ENCODE assay signal across 7 mouse cellular contexts in genomic region chr17:24719494-24720222, GRCm38 (mm10). TPM values are rescaled to one million over a fixed set of nuclear protein-coding genes. Genes with fewer than 3 reads are reported as not detected.
DNase-seq lines count a peak whose midpoint lies in the region; ATAC-seq and TF ChIP-seq lines count a peak whose summit lies in the region.

No protein-coding gene starts in this region.

- H3K9me3 ChIP-seq in embryonic facial prominence, embryonic 12.5 days: no peaks in the 10 kb centered on the region
- no peaks in the 10 kb centered on the region for H3K9me3 ChIP-seq in limb, embryonic 12.5 days
- no peaks in the 10 kb centered on the region for H3K9me3 ChIP-seq in midbrain, embryonic 15.5 days

- WGBS in embryonic facial prominence, embryonic 12.5 days: under 1% methylated on average over 61 of the region's 61 CpGs
- under 1% methylated on average over 61 of the region's 61 CpGs for WGBS in kidney, adult 2 months
- under 1% methylated on average over 61 of the region's 61 CpGs for WGBS in limb, embryonic 12.5 days
- WGBS in midbrain, embryonic 15.5 days: under 1% methylated on average over 61 of the region's 61 CpGs
- under 1% methylated on average over 61 of the region's 61 CpGs for WGBS in spleen, adult 2 months

- H3K4me1 ChIP-seq in embryonic facial prominence, embryonic 12.5 days: peaks cover 29% of the 10 kb centered on the region
- H3K4me1 ChIP-seq in kidney, adult 2 months (ENCODE audit: control insufficient read depth, insufficient read depth, low read length): peaks cover 8% of the 10 kb centered on the region; the same call in 1 of the 2 replicates
- peaks cover 32% of the 10 kb centered on the region for H3K4me1 ChIP-seq in limb, embryonic 12.5 days (replicated peaks)
- peaks cover 42% of the 10 kb centered on the region for H3K4me1 ChIP-seq in midbrain, embryonic 15.5 days
- H3K4me1 ChIP-seq in spleen, adult 2 months (ENCODE audit: control insufficient read depth, insufficient read depth, insufficient read length): peaks cover 7% of the 10 kb centered on the region; the same call in 1 of the 2 replicates

- DNase-seq in adrenal gland, postnatal 25 days: peak; percentile 96
- DNase-seq in heart, adult 18-20 months: peak; percentile 97 to 99
- peak; percentile 99 for DNase-seq in kidney, adult 2 months
- DNase-seq in spleen, adult 2 months (ENCODE audit: low read depth in 1 of 2, low spot score in 2 of 2): peak; percentile 96 to 97

- peaks cover 45% of the 10 kb centered on the region for H3K36me3 ChIP-seq in embryonic facial prominence, embryonic 12.5 days
- H3K36me3 ChIP-seq in kidney, adult 2 months (ENCODE audit: control insufficient read depth, insufficient read depth, low read length): no peaks in the 10 kb centered on the region; the same call in 1 of the 2 replicates
- H3K36me3 ChIP-seq in limb, embryonic 12.5 days: peaks cover 53% of the 10 kb centered on the region
- peaks cover 10% of the 10 kb centered on the region for H3K36me3 ChIP-seq in midbrain, embryonic 15.5 days (replicated peaks)
- peaks cover 14% of the 10 kb centered on the region for H3K36me3 ChIP-seq in spleen, adult 2 months (ENCODE audit: control insufficient read depth, insufficient read depth, low read length)

- no peak for TF ChIP-seq CTCF in kidney, adult 2 months (conservative IDR thresholded peaks at IDR 0.05; ENCODE audit: insufficient read depth, insufficient read length, low read depth, low read length)
- no peak for TF ChIP-seq CTCF in spleen, adult 2 months (IDR thresholded peaks at IDR 0.05; ENCODE audit: extremely low read depth, insufficient read depth, insufficient read length, insufficient replicate concordance)

- peak overlapping the region; percentile 84 for H3K4me3 ChIP-seq in embryonic facial prominence, embryonic 12.5 days
- peak overlapping the region; percentile 86 for H3K4me3 ChIP-seq in kidney, adult 2 months (ENCODE audit: insufficient read depth, low read depth, low read length)
- H3K4me3 ChIP-seq in limb, embryonic 12.5 days (replicated peaks): peak overlapping the region; percentile 81
- H3K4me3 ChIP-seq in midbrain, embryonic 15.5 days: peak overlapping the region; percentile 77
- peak overlapping the region; percentile 79 for H3K4me3 ChIP-seq in spleen, adult 2 months (ENCODE audit: extremely low read depth, insufficient read depth, insufficient read length)

- H3K4me2 ChIP-seq in embryonic facial prominence, embryonic 12.5 days (replicated peaks): peak overlapping the region; percentile 85
- peak overlapping the region; percentile 82 for H3K4me2 ChIP-seq in limb, embryonic 12.5 days
- H3K4me2 ChIP-seq in midbrain, embryonic 15.5 days: peak overlapping the region; percentile 72

- H3K9ac ChIP-seq in embryonic facial prominence, embryonic 12.5 days: peak overlapping the region; percentile 88
- H3K9ac ChIP-seq in limb, embryonic 12.5 days (replicated peaks): peak overlapping the region; percentile 90
- peak overlapping the region; percentile 87 for H3K9ac ChIP-seq in midbrain, embryonic 15.5 days

- ATAC-seq in embryonic facial prominence, embryonic 12.5 days (ENCODE audit: insufficient number of reproducible peaks, insufficient read depth, low FRiP score, low TSS enrichment): peak; percentile 98
- ATAC-seq in limb, embryonic 12.5 days (ENCODE audit: insufficient number of reproducible peaks, insufficient read depth, low FRiP score, low TSS enrichment, low read depth): peak; percentile 97
- peak; percentile 98 for ATAC-seq in midbrain, embryonic 15.5 days (replicated peaks)

- TF ChIP-seq POLR2A in kidney, adult 2 months (IDR thresholded peaks at IDR 0.05; ENCODE audit: low read depth, low read length): peak; percentile 82
- peak; percentile 86 for TF ChIP-seq POLR2A in spleen, adult 2 months (IDR thresholded peaks at IDR 0.05; ENCODE audit: low read depth, low read length)

- H3K27me3 ChIP-seq in embryonic facial prominence, embryonic 12.5 days: no peaks in the 10 kb centered on the region
- no peaks in the 10 kb centered on the region for H3K27me3 ChIP-seq in kidney, adult 2 months (replicated peaks; ENCODE audit: control insufficient read depth, insufficient read depth, low read length)
- H3K27me3 ChIP-seq in limb, embryonic 12.5 days: no peaks in the 10 kb centered on the region
- no peaks in the 10 kb centered on the region for H3K27me3 ChIP-seq in midbrain, embryonic 15.5 days (replicated peaks)
- no peaks in the 10 kb centered on the region for H3K27me3 ChIP-seq in spleen, adult 2 months (ENCODE audit: control insufficient read depth, insufficient read depth, low read length)

- H3K27ac ChIP-seq in embryonic facial prominence, embryonic 12.5 days: peak overlapping the region; percentile 89
- peak overlapping the region; percentile 62 for H3K27ac ChIP-seq in kidney, adult 2 months (ENCODE audit: insufficient read depth, low read depth, low read length)
- H3K27ac ChIP-seq in limb, embryonic 12.5 days: peak overlapping the region; percentile 93
- peak overlapping the region; percentile 83 for H3K27ac ChIP-seq in midbrain, embryonic 15.5 days
- H3K27ac ChIP-seq in spleen, adult 2 months (ENCODE audit: insufficient read depth, low read length): peak overlapping the region; percentile 76

RNA-seq across cellular contexts. Expression of gene Rps2, which starts 1.7 kb away (rescaled TPM):
- total RNA-seq in adrenal gland, postnatal 25 days (2021): 579 and 669 TPM in 2 replicates
- polyA plus RNA-seq in embryonic facial prominence, embryonic 12.5 days (2016; fragmentation: Nextera tagmentation; extraction: Ambion mirVana): 1,116 and 1,117 TPM in 2 replicates
- total RNA-seq in heart, adult 18-20 months (2021): 100 to 1,000 TPM; 701 to 738 TPM
- polyA plus RNA-seq in kidney, adult 2 months (2012; rRNA removed): 2,444 and 2,611 TPM in 2 replicates
- polyA plus RNA-seq in limb, embryonic 12.5 days (2016; fragmentation: Nextera tagmentation; extraction: Ambion mirVana): 1,161 and 1,172 TPM in 2 replicates
- polyA plus RNA-seq in midbrain, embryonic 15.5 days (2015; fragmentation: Nextera tagmentation; extraction: Ambion mirVana): 706 and 744 TPM in 2 replicates
- polyA plus RNA-seq in spleen, adult 2 months (2012; rRNA removed): 2,560 and 3,342 TPM in 2 replicates

RNA-seq across cellular contexts. Expression of gene Rnf151, which starts 1.8 kb away (rescaled TPM):
- 0.27 and 0.81 TPM in 2 replicates for total RNA-seq in adrenal gland, postnatal 25 days (2021)
- polyA plus RNA-seq in embryonic facial prominence, embryonic 12.5 days (2016; fragmentation: Nextera tagmentation; extraction: Ambion mirVana): 0.22 TPM in 1 of 2 replicates, not detected in the other
- not detected for total RNA-seq in heart, adult 18-20 months (2021)
- polyA plus RNA-seq in kidney, adult 2 months (2012; rRNA removed): 0.16 and 0.91 TPM in 2 replicates
- 0.29 and 0.41 TPM in 2 replicates for polyA plus RNA-seq in limb, embryonic 12.5 days (2016; fragmentation: Nextera tagmentation; extraction: Ambion mirVana)
- not detected in 2 replicates for polyA plus RNA-seq in midbrain, embryonic 15.5 days (2015; fragmentation: Nextera tagmentation; extraction: Ambion mirVana)
- 0.41 and 0.86 TPM in 2 replicates for polyA plus RNA-seq in spleen, adult 2 months (2012; rRNA removed)

RNA-seq across cellular contexts. Expression of gene Ndufb10, which starts 4.6 kb away (rescaled TPM):
- total RNA-seq in adrenal gland, postnatal 25 days (2021): 230 and 272 TPM in 2 replicates
- 209 and 223 TPM in 2 replicates for polyA plus RNA-seq in embryonic facial prominence, embryonic 12.5 days (2016; fragmentation: Nextera tagmentation; extraction: Ambion mirVana)
- 1,000 to 10,000 TPM in 1 of 2 experiments, 100 to 1,000 TPM in 1; 976 to 1,178 TPM for total RNA-seq in heart, adult 18-20 months (2021)
- 626 and 656 TPM in 2 replicates for polyA plus RNA-seq in kidney, adult 2 months (2012; rRNA removed)
- 206 and 217 TPM in 2 replicates for polyA plus RNA-seq in limb, embryonic 12.5 days (2016; fragmentation: Nextera tagmentation; extraction: Ambion mirVana)
- polyA plus RNA-seq in midbrain, embryonic 15.5 days (2015; fragmentation: Nextera tagmentation; extraction: Ambion mirVana): 270 and 281 TPM in 2 replicates
- 91.1 and 135 TPM in 2 replicates for polyA plus RNA-seq in spleen, adult 2 months (2012; rRNA removed)

RNA-seq across cellular contexts. Expression of gene Rpl3l, which starts 8.0 kb away (rescaled TPM):
- 0.24 TPM in 1 of 2 replicates, not detected in the other for total RNA-seq in adrenal gland, postnatal 25 days (2021)
- polyA plus RNA-seq in embryonic facial prominence, embryonic 12.5 days (2016; fragmentation: Nextera tagmentation; extraction: Ambion mirVana): not detected in 2 replicates
- total RNA-seq in heart, adult 18-20 months (2021): 100 to 1,000 TPM; 390 to 433 TPM
- polyA plus RNA-seq in kidney, adult 2 months (2012; rRNA removed): 0.38 and 4.7 TPM in 2 replicates
- polyA plus RNA-seq in limb, embryonic 12.5 days (2016; fragmentation: Nextera tagmentation; extraction: Ambion mirVana): not detected in 2 replicates
- polyA plus RNA-seq in midbrain, embryonic 15.5 days (2015; fragmentation: Nextera tagmentation; extraction: Ambion mirVana): not detected in 2 replicates
- polyA plus RNA-seq in spleen, adult 2 months (2012; rRNA removed): not detected in 2 replicates

RNA-seq across cellular contexts. Expression of gene Tbl3, which starts 12.2 kb away (rescaled TPM):
- 33.3 and 39.6 TPM in 2 replicates for total RNA-seq in adrenal gland, postnatal 25 days (2021)
- polyA plus RNA-seq in embryonic facial prominence, embryonic 12.5 days (2016; fragmentation: Nextera tagmentation; extraction: Ambion mirVana): 93.9 and 94.2 TPM in 2 replicates
- total RNA-seq in heart, adult 18-20 months (2021): 10 to 100 TPM; 18.0 to 20.1 TPM
- 48.6 and 49.4 TPM in 2 replicates for polyA plus RNA-seq in kidney, adult 2 months (2012; rRNA removed)
- 99.7 and 103 TPM in 2 replicates for polyA plus RNA-seq in limb, embryonic 12.5 days (2016; fragmentation: Nextera tagmentation; extraction: Ambion mirVana)
- polyA plus RNA-seq in midbrain, embryonic 15.5 days (2015; fragmentation: Nextera tagmentation; extraction: Ambion mirVana): 71.4 and 72.1 TPM in 2 replicates
- 52.5 and 59.8 TPM in 2 replicates for polyA plus RNA-seq in spleen, adult 2 months (2012; rRNA removed)

Comparison
In these comparisons a context has a peak if more than half of its experiments do, and no peak if none do; other contexts are left out.
1. Peak in every context shown above with its lines: DNase-seq, ATAC-seq, H3K4me3 ChIP-seq and H3K27ac ChIP-seq.